Mouse (Mus musculus) brain, embryonic 14.5 days (tissue): ENCODE measurements around the gene Asxl1. TPM values are rescaled to one million over a fixed set of nuclear protein-coding genes. Genes with fewer than 3 reads are reported as not detected.

ENCODE experiments used
- DNase-seq: peaks from one replicate; pipeline ENCODE4 v3.0.0-alpha.2; 2011; ENCODE audit warnings: low read depth
- CTCF ChIP-seq: fragments of 200-500 bp; IDR thresholded peaks from 2 replicates; pipeline ENCODE4 v1.5.1; 2012; ENCODE audit warnings: inconsistent platforms, mild to moderate bottlenecking, moderate library complexity, borderline replicate concordance; ENCODE audit not compliant: insufficient read depth, insufficient read length; ENCODE audit errors: extremely low read depth
- POLR2A ChIP-seq: fragments of 200-500 bp; IDR thresholded peaks from 2 replicates; pipeline ENCODE4 v1.6.1; 2012; ENCODE audit warnings: mild to moderate bottlenecking, inconsistent platforms, borderline replicate concordance; ENCODE audit not compliant: poor library complexity, insufficient read depth, insufficient read length, severe bottlenecking; ENCODE audit errors: extremely low read depth
- polyA plus RNA-seq: library from polyadenylated mRNA; depleted of rRNA; stranded (reverse); fragments of >200 nt; gene quantifications from 2 replicates; pipeline ENCODE4 v1.2.3, GENCODE M21; 2012

Gene Asxl1
- polyA plus RNA-seq, 1 experiment, result 37.0 TPM

- no peak for TF ChIP-seq POLR2A
- TF ChIP-seq CTCF, result no peak
- DNase-seq, result no peak
Measured at GRCm38 (mm10) chr2:153436641-153437305, 91.1 kb downstream of the Asxl1 start.

GRCm38 (mm10) chr2:153437306-153437659 is 91.7 kb downstream of the Asxl1 start:
- no peak for DNase-seq
- TF ChIP-seq POLR2A (no peak), CTCF (no peak)

GRCm38 (mm10) chr2:153440755-153441154 is 95.1 kb downstream of the Asxl1 start:
- DNase-seq, result no peak

GRCm38 (mm10) chr2:153441228-153441627 is 95.6 kb downstream of the Asxl1 start:
- DNase-seq, result no peak
- TF ChIP-seq POLR2A (no peak), CTCF (no peak)

More at GRCm38 (mm10) chr2:153440755-153441154, 95.1 kb downstream of the Asxl1 start:
- no peak for TF ChIP-seq CTCF
- no peak for TF ChIP-seq POLR2A

GRCm38 (mm10) chr2:153442720-153443119 is 97.1 kb downstream of the Asxl1 start:
- TF ChIP-seq CTCF (no peak), POLR2A (no peak)
- DNase-seq, result no peak

- TF ChIP-seq POLR2A, result 0 out of 2 replicates have a peak, but pooled peaks have one; percentile 14
- no peak for TF ChIP-seq CTCF
- DNase-seq, result peak; percentile 62
Measured at GRCm38 (mm10) chr2:153443434-153444240, 98.0 kb downstream of the Asxl1 start.

- TF ChIP-seq CTCF (no peak), POLR2A (peak; percentile 83)
- peak; percentile 95 for DNase-seq
Measured at GRCm38 (mm10) chr2:153444254-153445136, 98.9 kb downstream of the Asxl1 start.

GRCm38 (mm10) chr2:153445137-153446016 is 99.7 kb downstream of the Asxl1 start:
- DNase-seq, result peak; percentile 77
- 0 out of 2 replicates have a peak, but pooled peaks have one; percentile 35 for TF ChIP-seq POLR2A
- TF ChIP-seq CTCF, result no peak

- peak; percentile 92 for DNase-seq
- peak; percentile 61; the same call in 1 of the 2 replicates for TF ChIP-seq CTCF
- no peak for TF ChIP-seq POLR2A
Measured at GRCm38 (mm10) chr2:153446017-153446408, 100.4 kb downstream of the Asxl1 start.

GRCm38 (mm10) chr2:153446476-153446875 is 100.8 kb downstream of the Asxl1 start:
- TF ChIP-seq CTCF, result no peak
- no peak for TF ChIP-seq POLR2A
- no peak for DNase-seq
